Mouse (Mus musculus) stomach, embryonic 15.5 days (tissue): ENCODE measurements around the gene Ccm2l. TPM values are rescaled to one million over a fixed set of nuclear protein-coding genes. Genes with fewer than 3 reads are reported as not detected.

Source experiments
- ATAC-seq: fragments of 200-750 bp; cut with Nextera tagmentation; 2 replicates; pipeline ENCODE4 v1.8.0; 2017; ENCODE audit warnings: low read depth, moderate number of reproducible peaks, moderate TSS enrichment; ENCODE audit not compliant: insufficient read depth, low FRiP score
- H3K27ac ChIP-seq: fragments of 300-500 bp; sonication (generic); 2 replicates; pipeline ENCODE4 v1.5.1; 2015; ENCODE audit warnings: mild to moderate bottlenecking, inconsistent platforms
- H3K27me3 ChIP-seq: fragments of 300-500 bp; sonication (generic); replicated peaks from 2 replicates; pipeline ENCODE4 v1.6.1; 2015; ENCODE audit warnings: inconsistent platforms
- H3K36me3 ChIP-seq: fragments of 300-500 bp; sonication (generic); 2 replicates; pipeline ENCODE4 v1.6.1; 2015; ENCODE audit warnings: inconsistent platforms
- H3K4me1 ChIP-seq: fragments of 300-500 bp; sonication (generic); 2 replicates; pipeline ENCODE4 v1.6.1; 2015; ENCODE audit warnings: inconsistent platforms
- H3K4me2 ChIP-seq: fragments of 300-500 bp; sonication (generic); 2 replicates; pipeline ENCODE4 v1.6.1; 2015; ENCODE audit warnings: mild to moderate bottlenecking, inconsistent platforms
- H3K4me3 ChIP-seq: fragments of 300-500 bp; sonication (generic); replicated peaks from 2 replicates; pipeline ENCODE4 v1.5.1; 2015; ENCODE audit warnings: inconsistent platforms
- H3K9ac ChIP-seq: fragments of 300-500 bp; sonication (generic); 2 replicates; pipeline ENCODE4 v1.6.1; 2015; ENCODE audit warnings: inconsistent platforms
- H3K9me3 ChIP-seq: fragments of 300-500 bp; sonication (generic); 2 replicates; pipeline ENCODE4 v1.6.1; 2016; ENCODE audit warnings: inconsistent platforms
- WGBS: fragments of 180-500 bp; shearing (Covaris S2); methylation state at CpG from one replicate; pipeline ENCODE4 v1.1.7; 2015; 5-methylcytosine and 5-hydroxymethylcytosine counted together
- polyA plus RNA-seq: library from polyadenylated mRNA; unstranded; fragments of >200 nt; fragmentation: Nextera tagmentation; extraction: Ambion mirVana; gene quantifications from 2 replicates; pipeline ENCODE4 v1.2.1, GENCODE M21; 2015

Gene Ccm2l
- polyA plus RNA-seq, 1 experiment from 2014 or later = 1.9 TPM

DNA sequence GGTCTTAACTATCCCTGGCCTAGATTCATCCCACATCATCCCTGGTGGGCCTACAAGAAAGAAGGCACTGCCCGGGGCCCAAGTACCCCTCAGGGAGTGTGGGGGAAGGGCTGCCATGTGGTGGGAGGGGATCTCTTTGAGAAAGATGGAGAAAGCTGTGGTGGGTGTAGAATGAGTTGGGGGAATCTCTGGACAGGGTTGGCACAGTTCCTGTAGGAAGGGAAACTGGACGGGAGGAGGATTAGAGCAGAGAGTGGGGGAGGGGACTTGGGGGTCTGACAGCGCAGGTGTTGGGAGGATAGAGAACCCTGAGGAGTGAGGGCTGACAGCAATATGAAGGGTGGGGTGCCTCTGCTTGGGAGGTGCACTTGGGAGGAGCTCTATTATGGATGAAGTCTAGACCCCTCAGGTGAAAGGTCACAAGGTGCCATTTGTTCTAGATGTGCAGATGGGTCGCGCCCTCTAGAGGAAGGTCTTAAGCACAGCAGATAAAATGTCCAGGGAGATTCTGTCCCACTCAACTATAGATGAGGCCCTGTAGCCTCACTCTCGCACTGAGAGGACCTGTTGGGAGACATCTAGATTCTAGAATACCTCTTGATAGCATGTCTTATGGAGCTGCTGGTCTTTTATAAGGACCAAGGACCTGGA is 10.4 kb upstream of the Ccm2l start:
- Histone ChIP-seq H3K36me3 (no peaks in the 10 kb centered on the region), H3K9ac (no peak overlapping the region), H3K27ac (no peak overlapping the region), H3K4me1 (no peaks in the 10 kb centered on the region), H3K4me3 (no peak overlapping the region), H3K27me3 (peaks cover 27% of the 10 kb centered on the region), H3K4me2 (no peak overlapping the region), H3K9me3 (no peaks in the 10 kb centered on the region)
- no peak for ATAC-seq
- WGBS = 55% methylated on average over 6 of the region's 6 CpGs

DNA sequence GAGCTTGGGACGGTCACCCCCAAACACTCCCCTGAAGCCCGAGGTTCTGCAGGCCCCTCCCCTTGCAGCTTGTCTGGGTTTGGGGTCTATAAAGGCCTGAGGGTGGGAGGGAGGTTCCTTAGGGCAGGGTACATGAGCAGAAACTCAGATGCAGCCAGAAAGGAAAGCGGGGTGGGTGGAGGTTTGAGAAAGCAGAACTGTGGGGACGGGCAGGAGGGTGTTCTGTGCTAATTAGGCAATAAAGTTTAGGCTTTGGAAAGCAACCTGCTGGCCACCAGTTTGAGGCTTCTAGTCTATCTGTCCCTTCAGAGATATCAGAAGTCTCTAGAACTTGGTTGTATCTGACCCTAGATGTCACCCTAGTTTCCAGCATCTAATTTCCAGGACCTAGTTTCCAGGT is 7.4 kb upstream of the Ccm2l start:
- H3K27me3 ChIP-seq = peaks cover 1% of the 10 kb centered on the region; the same call in 1 of the 2 replicates

DNA sequence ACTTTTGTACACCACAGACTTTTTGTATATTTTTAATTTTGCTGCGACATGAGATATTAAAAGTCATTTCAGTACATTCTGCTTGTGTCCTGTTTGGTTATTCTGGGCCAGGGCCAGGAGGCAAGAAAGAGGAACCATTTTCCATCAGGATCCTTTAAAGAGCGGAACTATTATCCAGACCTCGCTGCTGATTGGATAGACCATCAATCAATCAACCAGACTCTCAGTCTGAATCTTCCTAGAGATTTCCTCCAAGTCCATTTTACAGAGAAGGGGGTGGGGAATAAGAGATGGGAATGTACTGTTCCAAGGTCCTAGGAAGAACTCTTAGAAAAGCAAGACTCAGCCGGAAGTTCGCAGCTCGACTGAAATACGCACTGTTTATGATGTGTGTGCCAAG is 5.5 kb upstream of the Ccm2l start:
- H3K27ac ChIP-seq = no peak overlapping the region
- no peak for ATAC-seq
- no peaks in the 10 kb centered on the region for H3K27me3 ChIP-seq
- WGBS = 75% methylated on average over 7 of the region's 7 CpGs
- H3K9me3 ChIP-seq = no peaks in the 10 kb centered on the region
- H3K4me3 ChIP-seq = no peak overlapping the region
- no peak overlapping the region for H3K9ac ChIP-seq
- H3K36me3 ChIP-seq = no peaks in the 10 kb centered on the region
- H3K4me1 ChIP-seq = no peaks in the 10 kb centered on the region
- H3K4me2 ChIP-seq = no peak overlapping the region

More for the DNA sequence above, 7.4 kb upstream of the Ccm2l start:
- H3K27ac ChIP-seq = no peak overlapping the region
- H3K4me1 ChIP-seq = no peaks in the 10 kb centered on the region
- H3K4me2 ChIP-seq = no peak overlapping the region
- 71% methylated on average over 4 of the region's 4 CpGs for WGBS
- ATAC-seq = no peak
- H3K36me3 ChIP-seq = no peaks in the 10 kb centered on the region
- no peaks in the 10 kb centered on the region for H3K9me3 ChIP-seq
- no peak overlapping the region for H3K4me3 ChIP-seq
- H3K9ac ChIP-seq = no peak overlapping the region

DNA sequence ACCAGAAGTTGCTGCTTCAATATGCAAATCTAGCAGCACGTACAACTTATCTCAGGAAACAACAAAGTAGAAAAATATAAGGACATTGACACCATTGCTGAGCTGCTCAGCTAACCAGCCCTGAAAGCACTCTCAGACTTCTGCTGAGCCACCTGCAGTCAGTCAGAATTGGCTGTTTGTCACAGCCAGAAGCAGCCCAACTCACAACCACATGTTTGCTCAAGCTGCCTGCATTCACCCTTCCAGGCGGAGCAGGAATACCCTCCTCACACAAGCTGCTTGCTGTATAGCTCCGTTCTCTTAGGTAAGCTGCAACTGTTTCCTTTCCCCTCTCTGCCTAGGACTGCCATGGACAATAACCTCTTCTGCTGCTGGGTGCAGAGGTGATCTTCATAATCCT is 2.4 kb upstream of the Ccm2l start:
- Histone ChIP-seq H3K4me1 (no peaks in the 10 kb centered on the region), H3K27me3 (peaks cover 6% of the 10 kb centered on the region; the same call in 1 of the 2 replicates), H3K4me3 (no peak overlapping the region), H3K27ac (no peak overlapping the region), H3K9ac (no peak overlapping the region), H3K9me3 (no peaks in the 10 kb centered on the region), H3K36me3 (no peaks in the 10 kb centered on the region), H3K4me2 (no peak overlapping the region)
- WGBS = 44% methylated on average over 3 of the region's 3 CpGs
- no peak for ATAC-seq

DNA sequence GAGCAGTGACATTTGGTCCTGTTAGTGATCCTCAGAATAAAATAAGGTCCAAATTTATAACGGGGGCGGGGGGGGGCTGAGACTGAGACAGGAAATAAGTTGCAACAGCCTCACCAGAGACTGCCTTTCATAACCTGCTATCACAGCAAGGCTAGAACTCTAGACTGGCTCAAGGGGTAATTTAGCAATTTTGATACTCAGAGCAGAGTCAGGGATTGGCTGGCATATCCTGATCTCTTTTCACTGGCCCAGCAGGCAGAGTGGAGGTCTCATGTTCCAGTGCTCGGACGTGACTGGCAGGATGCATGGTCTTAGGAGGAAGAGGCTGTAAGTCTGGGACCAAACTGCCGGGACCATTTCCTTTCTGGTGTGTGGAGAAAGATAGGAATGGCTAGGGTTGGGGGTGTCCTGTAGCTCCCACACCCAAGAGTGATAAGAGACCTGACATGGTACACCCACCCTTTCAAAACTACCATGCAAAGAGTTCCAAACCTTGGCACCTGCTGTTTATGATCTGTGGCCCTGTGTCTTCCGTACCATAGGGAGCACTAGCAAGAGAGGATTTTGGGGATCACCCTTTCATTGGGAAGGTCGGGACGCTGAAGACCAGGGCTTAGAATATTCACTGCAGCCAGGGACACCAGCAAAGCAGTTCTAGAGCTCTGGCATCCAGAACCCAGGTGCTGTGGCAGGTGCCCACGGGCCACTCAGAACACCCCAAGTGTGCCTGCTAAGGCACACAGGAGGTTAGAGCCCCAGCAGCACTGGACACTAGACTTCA is 1.4 kb upstream of the Ccm2l start:
- no peaks in the 10 kb centered on the region for H3K4me1 ChIP-seq
- H3K9me3 ChIP-seq = no peaks in the 10 kb centered on the region
- ATAC-seq = no peak
- H3K4me2 ChIP-seq = no peak overlapping the region
- H3K4me3 ChIP-seq = no peak overlapping the region
- H3K27me3 ChIP-seq = peaks cover 8% of the 10 kb centered on the region; the same call in 1 of the 2 replicates
- H3K36me3 ChIP-seq = no peaks in the 10 kb centered on the region
- H3K27ac ChIP-seq = no peak overlapping the region
- H3K9ac ChIP-seq = no peak overlapping the region
- 71% methylated on average over 9 of the region's 9 CpGs for WGBS

DNA sequence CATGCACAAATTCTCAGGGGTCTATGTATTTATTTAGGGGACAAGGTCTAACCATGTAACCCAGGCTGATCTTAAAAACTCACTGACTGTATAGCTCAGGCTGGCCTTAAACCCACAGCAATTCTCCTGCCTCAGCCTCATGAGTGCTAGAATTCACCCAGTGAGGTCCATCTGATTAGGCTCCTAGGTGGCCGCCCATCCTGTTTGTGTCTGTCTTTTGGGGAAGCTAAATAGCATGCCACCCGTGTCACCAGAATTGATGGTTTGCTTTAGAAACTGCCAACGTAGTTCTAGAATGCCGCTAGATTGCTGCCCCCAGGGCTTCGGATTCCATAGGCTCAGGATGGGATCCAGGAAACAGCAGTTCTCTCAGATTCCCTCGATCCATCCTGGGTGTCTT is 1.2 kb downstream of the Ccm2l start:
- WGBS = 47% methylated on average over 6 of the region's 6 CpGs
- no peak for ATAC-seq
- H3K4me3 ChIP-seq = no peak overlapping the region
- H3K9me3 ChIP-seq = no peaks in the 10 kb centered on the region
- no peak overlapping the region for H3K27ac ChIP-seq
- H3K4me1 ChIP-seq = peaks cover 10% of the 10 kb centered on the region
- H3K9ac ChIP-seq = no peak overlapping the region
- peaks cover 34% of the 10 kb centered on the region for H3K27me3 ChIP-seq
- H3K36me3 ChIP-seq = no peaks in the 10 kb centered on the region
- peak overlapping the region; percentile 12; the same call in 1 of the 2 replicates for H3K4me2 ChIP-seq

DNA sequence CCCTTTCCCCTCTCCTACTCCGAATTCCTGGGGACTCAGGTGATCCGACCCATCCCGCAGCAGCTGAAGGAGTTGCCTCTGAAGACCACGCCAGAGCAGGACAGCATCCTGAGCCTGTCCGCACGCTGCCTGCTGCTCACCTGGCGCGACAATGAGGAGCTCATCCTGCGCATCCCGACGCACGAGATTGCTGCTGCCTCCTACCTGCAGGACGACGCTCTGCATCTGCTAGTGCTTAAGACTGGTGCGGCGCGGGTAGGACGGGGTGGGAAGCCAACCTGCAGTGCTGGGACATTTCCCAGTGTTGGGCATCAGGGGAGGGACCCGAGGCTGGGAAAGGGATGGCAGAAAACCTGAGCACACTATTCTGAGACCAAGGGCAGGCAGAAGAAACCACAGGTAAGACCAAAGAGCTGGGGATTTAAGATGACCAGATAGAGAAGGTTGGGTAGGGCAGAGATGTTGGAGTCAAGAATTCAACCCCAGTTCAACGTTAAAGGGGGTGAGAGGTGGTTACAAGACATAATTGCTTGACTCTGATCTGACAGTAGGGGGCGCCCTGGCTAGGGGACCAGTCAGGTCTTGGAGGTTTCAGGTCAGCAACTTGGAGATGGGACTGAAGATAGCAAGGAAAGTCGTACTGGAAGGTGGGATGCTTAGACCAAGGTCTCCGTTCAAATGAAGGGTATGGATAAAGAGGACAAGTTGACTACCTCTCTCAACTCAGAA is 5.2 kb downstream of the Ccm2l start:
- H3K4me2 ChIP-seq = no peak overlapping the region
- H3K9ac ChIP-seq = no peak overlapping the region
- WGBS = 13% methylated on average over 23 of the region's 23 CpGs
- no peak overlapping the region for H3K27ac ChIP-seq
- H3K36me3 ChIP-seq = no peaks in the 10 kb centered on the region
- H3K4me3 ChIP-seq = no peak overlapping the region
- ATAC-seq = no peak
- peaks cover 50% of the 10 kb centered on the region for H3K27me3 ChIP-seq
- no peaks in the 10 kb centered on the region for H3K9me3 ChIP-seq
- H3K4me1 ChIP-seq = peaks cover 11% of the 10 kb centered on the region

DNA sequence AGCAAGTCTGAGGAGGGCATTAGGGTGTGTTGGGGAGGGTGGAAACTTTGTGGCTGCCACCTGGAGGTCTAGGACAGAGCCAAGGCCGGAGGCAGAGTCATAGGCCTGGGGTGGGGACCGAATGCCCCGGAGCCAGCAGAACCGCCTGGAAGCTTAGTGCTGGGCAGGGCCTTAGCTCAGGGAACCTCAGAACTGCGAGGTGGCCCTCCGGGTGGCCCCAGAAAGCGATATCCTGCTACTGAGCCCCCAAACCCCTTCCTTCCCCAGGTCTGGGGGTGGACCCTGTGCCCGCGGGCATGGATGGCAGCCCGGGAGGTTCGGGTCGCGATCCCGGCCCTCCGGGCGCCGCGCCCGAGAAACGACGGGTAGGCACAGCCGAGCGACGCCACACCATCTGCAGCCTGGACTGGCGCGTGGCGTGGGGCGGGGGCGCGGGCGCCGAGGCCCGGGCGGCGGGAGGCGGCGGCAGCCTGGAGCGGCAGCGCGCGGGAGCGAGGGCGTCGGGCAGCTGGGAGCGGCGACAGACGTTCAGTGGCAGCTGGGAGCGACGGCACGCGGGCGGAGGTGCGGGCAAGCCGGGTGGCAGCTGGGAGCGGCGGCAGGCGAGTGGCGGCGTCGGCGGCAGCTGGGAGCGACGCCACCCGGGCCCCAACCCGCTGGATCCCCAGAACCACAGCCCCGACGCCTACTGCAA is 5.9 kb downstream of the Ccm2l start:
- Histone ChIP-seq H3K27ac (no peak overlapping the region), H3K9me3 (no peaks in the 10 kb centered on the region), H3K36me3 (no peaks in the 10 kb centered on the region), H3K9ac (peak overlapping the region; percentile 34), H3K4me1 (peaks cover 11% of the 10 kb centered on the region), H3K4me2 (peak overlapping the region; percentile 57), H3K27me3 (peaks cover 50% of the 10 kb centered on the region), H3K4me3 (peak overlapping the region; percentile 30)
- WGBS = 16% methylated on average over 66 of the region's 67 CpGs
- no peak for ATAC-seq

DNA sequence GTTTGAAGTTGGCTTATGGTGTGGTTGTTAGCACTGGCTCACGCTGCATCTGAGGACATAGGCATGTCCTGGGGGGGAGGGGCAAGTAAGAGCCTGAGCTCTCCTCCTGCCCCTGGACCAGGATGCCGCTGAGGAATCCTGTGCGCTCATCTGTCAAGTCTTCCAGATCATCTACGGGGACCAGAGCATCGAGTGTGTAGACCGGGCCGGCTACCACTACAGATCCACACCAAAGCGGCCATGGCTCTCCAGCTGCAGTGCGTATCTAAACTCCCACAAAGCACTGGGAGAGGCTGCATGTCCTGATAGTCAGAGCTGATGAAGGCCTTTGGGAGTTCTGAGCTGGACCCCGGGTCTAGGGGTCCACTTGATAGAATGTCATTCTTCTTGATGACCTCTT is 8.9 kb downstream of the Ccm2l start:
- Histone ChIP-seq H3K4me1 (peaks cover 11% of the 10 kb centered on the region), H3K36me3 (no peaks in the 10 kb centered on the region), H3K4me2 (no peak overlapping the region), H3K9me3 (no peaks in the 10 kb centered on the region), H3K27ac (no peak overlapping the region), H3K4me3 (no peak overlapping the region), H3K9ac (no peak overlapping the region), H3K27me3 (peaks cover 39% of the 10 kb centered on the region)
- no peak for ATAC-seq
- 85% methylated on average over 10 of the region's 10 CpGs for WGBS

DNA sequence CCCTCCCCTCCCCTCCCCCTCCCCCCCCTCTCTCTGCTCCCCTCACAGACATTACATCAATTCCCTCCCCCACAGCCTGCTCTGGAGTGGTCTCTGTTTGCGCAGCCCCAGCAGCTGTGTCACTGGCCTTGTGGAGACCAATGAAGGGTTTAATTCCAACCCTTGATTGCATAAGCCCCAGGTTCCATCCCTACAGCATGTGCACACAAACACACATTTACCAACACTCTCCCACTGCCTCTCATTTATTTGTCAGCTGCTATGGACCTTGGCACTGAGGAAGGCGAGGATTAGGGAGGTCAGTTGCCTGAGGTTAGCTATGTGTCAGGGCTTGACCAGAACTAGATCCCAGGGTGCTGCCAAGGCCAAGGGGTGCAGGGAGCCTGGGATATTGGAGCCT is 10.2 kb downstream of the Ccm2l start:
- no peak overlapping the region for H3K4me3 ChIP-seq
- no peak overlapping the region for H3K4me2 ChIP-seq
- H3K4me1 ChIP-seq = peaks cover 7% of the 10 kb centered on the region
- no peaks in the 10 kb centered on the region for H3K36me3 ChIP-seq
- H3K27ac ChIP-seq = no peak overlapping the region
- 28% methylated on average over 2 of the region's 2 CpGs for WGBS
- H3K9me3 ChIP-seq = no peaks in the 10 kb centered on the region
- no peak for ATAC-seq
- no peak overlapping the region for H3K9ac ChIP-seq
- peaks cover 26% of the 10 kb centered on the region for H3K27me3 ChIP-seq

DNA sequence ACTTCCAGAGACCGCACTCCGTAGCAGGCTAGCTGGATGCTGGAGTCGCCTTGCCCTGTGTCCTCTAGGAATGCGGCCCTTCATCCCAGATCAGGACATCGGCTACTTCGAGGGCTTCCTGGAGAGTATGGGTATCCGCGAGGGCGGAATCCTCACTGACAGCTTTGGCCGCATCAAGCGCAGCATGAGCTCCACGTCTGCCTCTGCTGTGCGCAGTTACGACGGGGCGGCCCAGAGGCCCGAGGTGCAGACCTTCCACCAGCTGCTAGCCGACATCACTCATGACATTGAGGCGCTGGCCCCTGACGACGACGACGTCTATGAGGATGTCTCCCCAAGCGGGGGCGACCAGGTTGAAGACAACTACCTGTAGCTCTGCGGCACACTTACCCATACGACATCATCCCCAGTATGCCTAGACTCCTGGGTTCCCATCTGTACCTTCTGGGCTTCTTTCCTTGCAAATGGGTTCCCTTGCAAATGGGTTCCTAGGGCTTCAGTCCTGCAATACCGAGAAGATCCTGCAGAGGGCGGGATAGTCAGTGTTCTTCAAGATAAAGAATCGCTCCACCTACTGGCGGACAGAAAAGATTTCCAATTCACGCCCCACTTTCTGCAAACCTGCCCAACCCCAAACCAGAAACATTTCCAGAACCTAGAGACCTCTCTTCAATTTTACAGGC is 15.2 kb downstream of the Ccm2l start:
- no peaks in the 10 kb centered on the region for H3K27me3 ChIP-seq
- no peaks in the 10 kb centered on the region for H3K9me3 ChIP-seq
- no peak overlapping the region for H3K9ac ChIP-seq
- H3K4me3 ChIP-seq = no peak overlapping the region
- H3K27ac ChIP-seq = no peak overlapping the region
- no peak overlapping the region for H3K4me2 ChIP-seq
- no peaks in the 10 kb centered on the region for H3K4me1 ChIP-seq
- ATAC-seq = no peak
- WGBS = 35% methylated on average over 32 of the region's 32 CpGs
- H3K36me3 ChIP-seq = no peaks in the 10 kb centered on the region
